Mouse (Mus musculus): ENCODE results near the gene Gramd1b. TPM values are rescaled to one million over a fixed set of nuclear protein-coding genes. Genes with fewer than 3 reads are reported as not detected.
A peak's percentile ranks its signal among the peaks of the same experiment; 100 is the strongest.

Gene Gramd1b
- polyA plus RNA-seq, 1 experiment from 2014 or later = 3.0 TPM

DNA sequence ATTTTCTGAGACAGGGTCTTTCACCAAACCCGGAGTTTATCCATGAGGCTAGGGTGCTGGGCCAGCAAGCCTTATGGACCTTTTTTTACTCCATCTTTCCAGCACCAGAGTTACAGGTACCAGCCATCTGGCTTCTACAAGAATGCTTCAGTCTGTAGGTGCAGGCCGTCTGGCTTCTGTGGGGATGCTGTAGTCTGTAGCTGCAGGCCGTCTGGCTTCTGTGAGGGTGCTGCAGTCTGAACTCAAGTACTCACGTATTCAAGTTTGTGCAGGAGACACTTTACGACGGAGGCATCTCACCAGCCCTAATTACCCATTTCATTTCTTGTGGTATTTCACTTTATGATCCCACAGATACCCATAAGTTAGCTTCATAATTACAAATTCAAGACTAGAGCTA lies 14.0 kb upstream of the Gramd1b start:
- Histone ChIP-seq H3K36me3 (no peaks in the 10 kb centered on the region), H3K27me3 (no peaks in the 10 kb centered on the region), H3K9me3 (no peaks in the 10 kb centered on the region), H3K4me2 (replicated peaks) (no peak overlapping the region), H3K9ac (no peak overlapping the region), H3K4me1 (no peaks in the 10 kb centered on the region), H3K4me3 (no peak overlapping the region), H3K27ac (no peak overlapping the region)
- WGBS = 53% methylated on average over 6 of the region's 6 CpGs
- no peak for ATAC-seq (ENCODE audit: low FRiP score, low read depth)

GRCm38 (mm10) chr9:40539588-40540140 lies 8.5 kb upstream of the Gramd1b start:
- no peak overlapping the region for H3K4me2 ChIP-seq (replicated peaks)
- ATAC-seq (ENCODE audit: low FRiP score, low read depth) = no peak
- no peaks in the 10 kb centered on the region for H3K9me3 ChIP-seq
- 78% methylated on average over 8 of the region's 8 CpGs for WGBS
- H3K27me3 ChIP-seq = no peaks in the 10 kb centered on the region
- no peak overlapping the region for H3K4me3 ChIP-seq
- no peak overlapping the region for H3K9ac ChIP-seq
- no peak overlapping the region for H3K27ac ChIP-seq
- no peaks in the 10 kb centered on the region for H3K4me1 ChIP-seq
- no peaks in the 10 kb centered on the region for H3K36me3 ChIP-seq

DNA sequence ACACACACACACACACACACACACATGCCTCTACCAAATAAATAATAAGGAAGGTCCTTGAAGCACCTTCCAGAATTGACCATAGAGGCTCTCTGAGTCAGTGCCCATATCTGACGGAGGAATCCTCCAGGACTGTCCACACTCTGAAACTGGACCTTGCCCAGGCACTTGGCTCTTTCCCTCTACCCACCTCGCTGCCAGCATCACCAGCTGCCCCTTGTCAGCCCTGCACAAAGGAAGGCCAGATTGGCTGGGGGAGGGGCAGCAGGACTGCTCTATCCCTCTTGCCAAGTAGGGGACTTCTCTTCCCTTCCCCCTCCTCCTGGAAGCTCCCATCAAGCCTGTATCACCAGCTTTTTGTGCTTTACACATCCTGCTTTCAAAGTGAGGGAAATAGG lies 6.5 kb upstream of the Gramd1b start:
- Histone ChIP-seq H3K27ac (no peak overlapping the region), H3K36me3 (no peaks in the 10 kb centered on the region), H3K27me3 (peaks cover 7% of the 10 kb centered on the region), H3K4me2 (replicated peaks) (no peak overlapping the region), H3K4me3 (no peak overlapping the region), H3K4me1 (no peaks in the 10 kb centered on the region), H3K9ac (no peak overlapping the region), H3K9me3 (no peaks in the 10 kb centered on the region)
- no peak for ATAC-seq (ENCODE audit: low FRiP score, low read depth)
- WGBS = 53% methylated on average over 2 of the region's 2 CpGs

GRCm38 (mm10) chr9:40537044-40537707 lies 6.0 kb upstream of the Gramd1b start:
- WGBS = 80% methylated on average over 3 of the region's 3 CpGs

GRCm38 (mm10) chr9:40530536-40530935 lies 647 bp downstream of the Gramd1b start:
- Histone ChIP-seq H3K4me3 (peak overlapping the region; percentile 52), H3K36me3 (no peaks in the 10 kb centered on the region), H3K9ac (peak overlapping the region; percentile 59; the same call in 1 of the 2 replicates), H3K4me2 (replicated peaks) (peak overlapping the region; percentile 87), H3K9me3 (no peaks in the 10 kb centered on the region), H3K27me3 (peaks cover 54% of the 10 kb centered on the region), H3K4me1 (peaks cover 7% of the 10 kb centered on the region; the same call in 1 of the 2 replicates), H3K27ac (no peak overlapping the region)
- no peak for ATAC-seq (ENCODE audit: low FRiP score, low read depth)
- 50% methylated on average over 8 of the region's 8 CpGs for WGBS

More at GRCm38 (mm10) chr9:40537044-40537707, 6.0 kb upstream of the Gramd1b start:
- no peak overlapping the region for H3K4me2 ChIP-seq (replicated peaks)
- no peak overlapping the region for H3K9ac ChIP-seq
- H3K36me3 ChIP-seq = no peaks in the 10 kb centered on the region
- no peak overlapping the region for H3K27ac ChIP-seq
- no peak overlapping the region for H3K4me3 ChIP-seq
- no peaks in the 10 kb centered on the region for H3K4me1 ChIP-seq
- H3K27me3 ChIP-seq = peaks cover 12% of the 10 kb centered on the region
- no peak for ATAC-seq (ENCODE audit: low FRiP score, low read depth)
- H3K9me3 ChIP-seq = no peaks in the 10 kb centered on the region

DNA sequence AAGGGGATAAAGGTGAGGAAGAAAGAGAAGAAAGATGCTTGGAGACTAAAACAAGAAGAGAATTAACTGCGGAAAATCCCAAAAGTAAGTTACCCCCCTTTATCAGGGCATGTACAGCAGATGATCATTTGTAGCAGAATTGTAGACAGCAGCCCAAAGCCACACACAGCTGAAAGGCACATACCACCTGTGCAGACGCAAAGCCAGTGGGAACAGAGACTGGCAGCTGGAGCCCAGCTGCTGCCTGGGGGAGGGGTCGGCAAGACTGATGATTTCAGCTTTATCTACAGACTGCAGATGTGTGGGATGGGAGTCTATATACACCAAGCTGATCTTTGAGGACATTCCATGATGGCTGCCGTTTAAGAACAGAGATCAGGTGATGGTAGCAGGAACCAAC lies 2.5 kb downstream of the Gramd1b start:
- Histone ChIP-seq H3K36me3 (no peaks in the 10 kb centered on the region), H3K27me3 (peaks cover 54% of the 10 kb centered on the region), H3K27ac (no peak overlapping the region), H3K9ac (no peak overlapping the region), H3K4me1 (peaks cover 7% of the 10 kb centered on the region; the same call in 1 of the 2 replicates), H3K4me2 (replicated peaks) (no peak overlapping the region), H3K9me3 (no peaks in the 10 kb centered on the region), H3K4me3 (no peak overlapping the region)
- 57% methylated on average over 4 of the region's 4 CpGs for WGBS
- ATAC-seq (ENCODE audit: low FRiP score, low read depth) = no peak

DNA sequence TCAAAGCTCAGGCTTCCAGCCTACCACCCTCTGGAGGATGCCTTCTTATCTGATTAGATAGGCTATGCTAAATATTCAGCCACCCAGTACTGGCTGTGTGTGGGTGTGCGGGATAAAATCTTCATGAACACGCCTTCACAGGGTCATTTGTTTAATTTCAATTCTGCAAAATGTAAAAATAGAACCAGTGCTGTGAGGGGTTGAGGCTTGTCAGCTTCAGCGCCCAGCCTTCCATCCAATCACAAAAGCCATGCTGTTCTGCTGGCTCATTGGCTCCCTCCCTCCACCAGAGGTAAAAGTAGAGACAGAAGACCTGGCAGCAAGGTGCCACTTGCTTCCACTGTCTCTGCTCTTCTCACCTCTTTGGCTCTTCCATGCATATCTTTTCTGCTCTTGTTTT lies 4.3 kb downstream of the Gramd1b start:
- no peak for ATAC-seq (ENCODE audit: low FRiP score, low read depth)
- Histone ChIP-seq H3K27me3 (peaks cover 39% of the 10 kb centered on the region), H3K9ac (no peak overlapping the region), H3K9me3 (no peaks in the 10 kb centered on the region), H3K4me1 (peaks cover 7% of the 10 kb centered on the region; the same call in 1 of the 2 replicates), H3K4me2 (replicated peaks) (no peak overlapping the region), H3K4me3 (no peak overlapping the region), H3K27ac (no peak overlapping the region), H3K36me3 (no peaks in the 10 kb centered on the region)
- WGBS = 56% methylated on average over 3 of the region's 3 CpGs

DNA sequence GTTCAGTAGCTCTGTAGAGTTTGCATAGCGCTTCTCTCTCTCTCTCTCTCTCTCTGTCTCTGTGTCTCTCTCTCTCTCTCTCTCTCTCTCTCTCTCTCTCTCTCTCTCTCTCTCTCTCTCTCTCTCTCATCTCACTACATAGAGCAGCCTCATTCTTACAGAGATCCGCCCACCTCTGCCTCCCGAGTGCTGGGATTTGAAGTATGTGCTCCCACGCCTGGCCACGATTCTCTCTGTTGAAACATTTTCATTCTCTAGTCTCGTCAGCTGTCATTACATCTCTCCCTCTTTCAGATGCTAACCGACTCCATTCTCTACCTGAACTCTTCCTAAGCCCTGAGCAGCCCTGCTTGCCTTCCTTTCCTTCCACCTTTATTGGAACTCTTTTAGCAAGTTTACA lies 9.0 kb downstream of the Gramd1b start:
- Histone ChIP-seq H3K27ac (no peak overlapping the region), H3K36me3 (no peaks in the 10 kb centered on the region), H3K4me2 (replicated peaks) (no peak overlapping the region), H3K9ac (no peak overlapping the region), H3K4me3 (no peak overlapping the region), H3K27me3 (no peaks in the 10 kb centered on the region; the same call in 1 of the 2 replicates), H3K9me3 (no peaks in the 10 kb centered on the region), H3K4me1 (no peaks in the 10 kb centered on the region)
- ATAC-seq (ENCODE audit: low FRiP score, low read depth) = no peak
- WGBS = 85% methylated on average over 7 of the region's 7 CpGs

GRCm38 (mm10) chr9:40521097-40521496 lies 10.1 kb downstream of the Gramd1b start:
- Histone ChIP-seq H3K9me3 (no peaks in the 10 kb centered on the region), H3K27me3 (no peaks in the 10 kb centered on the region; the same call in 1 of the 2 replicates), H3K4me3 (no peak overlapping the region), H3K4me1 (no peaks in the 10 kb centered on the region), H3K4me2 (replicated peaks) (no peak overlapping the region), H3K36me3 (no peaks in the 10 kb centered on the region), H3K27ac (no peak overlapping the region), H3K9ac (no peak overlapping the region)
- 82% methylated on average over 6 of the region's 6 CpGs for WGBS
- ATAC-seq (ENCODE audit: low FRiP score, low read depth) = no peak

GRCm38 (mm10) chr9:40519294-40519693 lies 11.9 kb downstream of the Gramd1b start:
- ATAC-seq (ENCODE audit: low FRiP score, low read depth) = no peak
- 76% methylated on average over 3 of the region's 3 CpGs for WGBS
- no peaks in the 10 kb centered on the region for H3K27me3 ChIP-seq

GRCm38 (mm10) chr9:40511970-40512369 lies 19.2 kb downstream of the Gramd1b start:
- Histone ChIP-seq H3K27ac (no peak overlapping the region), H3K36me3 (no peaks in the 10 kb centered on the region), H3K4me2 (replicated peaks) (no peak overlapping the region), H3K4me3 (no peak overlapping the region), H3K9ac (no peak overlapping the region), H3K9me3 (no peaks in the 10 kb centered on the region), H3K4me1 (no peaks in the 10 kb centered on the region), H3K27me3 (no peaks in the 10 kb centered on the region)
- WGBS = 73% methylated on average over 2 of the region's 2 CpGs
- no peak for ATAC-seq (ENCODE audit: low FRiP score, low read depth)

More at GRCm38 (mm10) chr9:40519294-40519693, 11.9 kb downstream of the Gramd1b start:
- H3K9me3 ChIP-seq = no peaks in the 10 kb centered on the region
- H3K4me3 ChIP-seq = no peak overlapping the region
- no peak overlapping the region for H3K27ac ChIP-seq
- H3K36me3 ChIP-seq = no peaks in the 10 kb centered on the region
- H3K4me1 ChIP-seq = no peaks in the 10 kb centered on the region
- H3K9ac ChIP-seq = no peak overlapping the region
- H3K4me2 ChIP-seq (replicated peaks) = no peak overlapping the region

- Histone ChIP-seq H3K4me1 (no peaks in the 10 kb centered on the region), H3K9me3 (no peaks in the 10 kb centered on the region), H3K4me2 (replicated peaks) (no peak overlapping the region), H3K27me3 (no peaks in the 10 kb centered on the region), H3K9ac (no peak overlapping the region), H3K4me3 (no peak overlapping the region), H3K36me3 (no peaks in the 10 kb centered on the region), H3K27ac (no peak overlapping the region)
- 74% methylated on average over 6 of the region's 6 CpGs for WGBS
- no peak for ATAC-seq (ENCODE audit: low FRiP score, low read depth)
Observed at GRCm38 (mm10) chr9:40509479-40509878, 21.7 kb downstream of the Gramd1b start.

DNA sequence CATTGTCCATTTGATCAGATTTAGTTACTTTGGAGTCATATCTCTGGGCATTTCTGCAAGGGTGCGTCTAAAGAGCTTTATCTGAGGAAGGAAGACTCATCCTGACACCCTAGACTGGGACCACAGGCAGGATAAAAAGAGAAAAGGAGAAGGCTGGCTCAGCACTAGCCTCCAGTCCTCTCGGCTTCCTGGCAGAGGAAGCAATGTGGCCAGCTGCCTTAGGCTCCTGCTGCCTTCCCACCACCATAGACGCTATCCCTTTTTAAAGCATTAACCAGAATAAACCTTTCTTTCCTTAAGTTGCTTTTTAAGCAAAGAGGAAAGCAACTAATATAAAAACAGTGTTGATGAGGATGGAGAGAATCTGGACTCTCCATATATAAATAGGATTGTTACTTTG lies 24.6 kb downstream of the Gramd1b start:
- no peaks in the 10 kb centered on the region for H3K9me3 ChIP-seq
- 87% methylated on average over 3 of the region's 3 CpGs for WGBS
- no peak for ATAC-seq (ENCODE audit: low FRiP score, low read depth)

More for the DNA sequence above, 24.6 kb downstream of the Gramd1b start:
- Histone ChIP-seq H3K4me1 (no peaks in the 10 kb centered on the region), H3K36me3 (no peaks in the 10 kb centered on the region), H3K4me3 (no peak overlapping the region), H3K27ac (no peak overlapping the region), H3K27me3 (no peaks in the 10 kb centered on the region), H3K9ac (no peak overlapping the region), H3K4me2 (replicated peaks) (no peak overlapping the region)
